Comparison of ENCODE assay signal across 13 mouse cellular contexts in the genomic region with DNA sequence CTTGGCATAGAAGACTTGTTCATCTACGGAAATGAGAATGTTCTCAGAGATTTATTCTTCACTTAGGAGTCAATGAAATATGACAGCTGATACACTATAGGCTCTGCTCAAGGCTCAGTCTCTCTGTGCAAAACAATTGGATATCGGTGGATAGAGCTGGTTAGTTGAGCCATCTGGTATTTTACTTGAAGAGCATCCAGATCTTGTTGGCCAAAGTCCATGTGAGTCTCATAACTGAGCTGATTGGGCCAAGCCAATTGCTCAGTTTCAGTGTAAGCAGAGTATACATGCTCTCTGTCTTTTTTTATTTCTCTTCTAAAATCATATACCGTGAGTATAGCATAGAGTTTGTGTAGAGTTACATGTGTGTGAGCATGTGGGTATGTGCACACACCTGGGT.
DNase-seq lines count a peak whose midpoint lies in the region; ATAC-seq and TF ChIP-seq lines count a peak whose summit lies in the region.
"Had no signal": no experiment of that assay in that cellular context is flagged by ENCODE, and none has a peak within 500 bp of the region (broad histone marks: within the 10 kb centered on the region; RNA-seq: fewer than 3 reads in every experiment).

No protein-coding gene starts in this region.

- H3K4me1 ChIP-seq in forebrain, embryonic 15.5 days: no peaks in the 10 kb centered on the region
- H3K4me1 ChIP-seq in forebrain, embryonic 11.5 days (replicated peaks; ENCODE audit: control insufficient read depth, insufficient read depth, low read length): no peaks in the 10 kb centered on the region
- H3K4me1 ChIP-seq in heart, postnatal 0 days (ENCODE audit: control insufficient read depth, insufficient read depth): no peaks in the 10 kb centered on the region

- no peaks in the 10 kb centered on the region for H3K9me3 ChIP-seq in forebrain, embryonic 15.5 days
- H3K9me3 ChIP-seq in forebrain, embryonic 11.5 days (ENCODE audit: control insufficient read depth, low read length): no peaks in the 10 kb centered on the region
- H3K9me3 ChIP-seq in heart, postnatal 0 days (replicated peaks; ENCODE audit: control insufficient read depth, low read length): no peaks in the 10 kb centered on the region
- H3K9me3 ChIP-seq: embryonic facial prominence, embryonic 13.5 days; hindbrain, embryonic 12.5 days had no signal

- H3K27me3 ChIP-seq in forebrain, embryonic 15.5 days: no peaks in the 10 kb centered on the region
- H3K27me3 ChIP-seq in forebrain, embryonic 11.5 days (ENCODE audit: control insufficient read depth, insufficient read depth, low read length): no peaks in the 10 kb centered on the region
- H3K27me3 ChIP-seq in heart, postnatal 0 days (ENCODE audit: control insufficient read depth, insufficient read depth, low read length): no peaks in the 10 kb centered on the region
- H3K27me3 ChIP-seq: embryonic facial prominence, embryonic 13.5 days; hindbrain, embryonic 12.5 days had no signal

- peak; percentile 63 for ATAC-seq in forebrain, embryonic 15.5 days (replicated peaks)
- ATAC-seq in forebrain, embryonic 11.5 days (replicated peaks; ENCODE audit: low FRiP score): no peak
- ATAC-seq in heart, postnatal 0 days (ENCODE audit: insufficient read depth, low read depth): no peak

- H3K36me3 ChIP-seq in forebrain, embryonic 15.5 days: no peaks in the 10 kb centered on the region
- H3K36me3 ChIP-seq in forebrain, embryonic 11.5 days (ENCODE audit: control insufficient read depth, insufficient read depth, low read length): no peaks in the 10 kb centered on the region
- H3K36me3 ChIP-seq in heart, postnatal 0 days (replicated peaks; ENCODE audit: control insufficient read depth, insufficient read depth, low read length): no peaks in the 10 kb centered on the region
- H3K36me3 ChIP-seq: embryonic facial prominence, embryonic 13.5 days; hindbrain, embryonic 12.5 days had no signal

- no peak overlapping the region for H3K9ac ChIP-seq in forebrain, embryonic 15.5 days (replicated peaks)
- H3K9ac ChIP-seq in forebrain, embryonic 11.5 days (ENCODE audit: low read length): no peak overlapping the region
- no peak overlapping the region for H3K9ac ChIP-seq in heart, postnatal 0 days (replicated peaks; ENCODE audit: low read depth, low read length)
- H3K9ac ChIP-seq: embryonic facial prominence, embryonic 13.5 days; hindbrain, embryonic 12.5 days had no signal

- H3K4me2 ChIP-seq in forebrain, embryonic 15.5 days (replicated peaks): no peak overlapping the region
- H3K4me2 ChIP-seq in forebrain, embryonic 11.5 days (ENCODE audit: low read depth, low read length, severe bottlenecking): no peak overlapping the region
- no peak overlapping the region for H3K4me2 ChIP-seq in heart, postnatal 0 days (ENCODE audit: low read depth, low read length)
- H3K4me2 ChIP-seq: embryonic facial prominence, embryonic 13.5 days; hindbrain, embryonic 12.5 days had no signal

- no peak for TF ChIP-seq CTCF in heart, postnatal 0 days (IDR thresholded peaks at IDR 0.05; ENCODE audit: low read depth)

- H3K27ac ChIP-seq in forebrain, embryonic 15.5 days (replicated peaks): no peak overlapping the region
- H3K27ac ChIP-seq in forebrain, embryonic 11.5 days (ENCODE audit: low read depth, low read length): no peak overlapping the region
- H3K27ac ChIP-seq in heart, postnatal 0 days (ENCODE audit: low read depth): no peak overlapping the region
- H3K27ac ChIP-seq: embryonic facial prominence, embryonic 13.5 days; gastrocnemius, adult 2 months; hindbrain, embryonic 12.5 days had no signal

- TF ChIP-seq EP300 in heart, postnatal 0 days (IDR thresholded peaks at IDR 0.05; ENCODE audit: low read depth): no peak

- H3K4me3 ChIP-seq in forebrain, embryonic 15.5 days: no peak overlapping the region
- no peak overlapping the region for H3K4me3 ChIP-seq in forebrain, embryonic 11.5 days (ENCODE audit: low read depth, low read length)
- H3K4me3 ChIP-seq in heart, postnatal 0 days (ENCODE audit: low read depth, low read length): no peak overlapping the region
- H3K4me3 ChIP-seq: embryonic facial prominence, embryonic 13.5 days; gastrocnemius, adult 2 months; hindbrain, embryonic 12.5 days had no signal

- whole genome bisulfite sequencing in forebrain, embryonic 15.5 days: 71% methylated on average over 3 of the region's 3 CpGs
- 88% methylated on average over 3 of the region's 3 CpGs for WGBS in forebrain, embryonic 11.5 days
- WGBS in heart, postnatal 0 days: 58% methylated on average over 3 of the region's 3 CpGs

- no peak for DNase-seq in forebrain, embryonic 11.5 days (ENCODE audit: low spot score)
- DNase-seq in kidney, postnatal 14 days: peak; percentile 24
- DNase-seq in kidney, adult 8-10 months: no peak
- DNase-seq in Muller cell, postnatal 12 days (ENCODE audit: inconsistent ontology term): peak; percentile 6
- DNase-seq in heart, postnatal 0 days (ENCODE audit: low spot score): peak; percentile 11
- DNase-seq in embryo, embryonic 9.5 days (ENCODE audit: extremely low spot score): no peak
- no peak for DNase-seq in adrenal gland, adult 18-20 months (ENCODE audit: low spot score in 2 of 2)
- DNase-seq: adrenal gland, postnatal 25 days; cerebellum, adult 18-20 months; gastrocnemius, adult 2 months had no signal

Comparison
In these comparisons a context has a peak if more than half of its experiments do, and no peak if none do; other contexts are left out.
1. DNase-seq: peak in kidney, postnatal 14 days (single experiment), Muller cell, postnatal 12 days (single experiment) and heart, postnatal 0 days (single experiment); none in forebrain, embryonic 11.5 days (single experiment), kidney, adult 8-10 months (0 of 2), embryo, embryonic 9.5 days (single experiment) and adrenal gland, adult 18-20 months (0 of 2).